Mouse (Mus musculus) midbrain, embryonic 10.5 days (tissue): ENCODE results near the gene Tmem108. TPM values are rescaled to one million over a fixed set of nuclear protein-coding genes. Genes with fewer than 3 reads are reported as not detected.
A peak's percentile ranks its signal among the peaks of the same experiment; 100 is the strongest.

Experiments
- DNase-seq: peaks from one replicate; pipeline ENCODE4 v3.0.0-alpha.2; 2017; ENCODE audit warnings: low spot score
- H3K27ac ChIP-seq: fragments of 300-500 bp; sonication (generic); replicated peaks from 2 replicates; pipeline ENCODE4 v1.5.1; 2016; ENCODE audit warnings: mild to moderate bottlenecking
- H3K27me3 ChIP-seq: fragments of 300-500 bp; sonication (generic); 2 replicates; pipeline ENCODE4 v1.6.1; 2016; ENCODE audit warnings: low read depth, mild to moderate bottlenecking; ENCODE audit not compliant: poor library complexity, severe bottlenecking
- H3K36me3 ChIP-seq: fragments of 300-500 bp; sonication (generic); 2 replicates; pipeline ENCODE4 v1.6.1; 2016; ENCODE audit warnings: mild to moderate bottlenecking, moderate library complexity
- H3K4me1 ChIP-seq: fragments of 300-500 bp; sonication (generic); 2 replicates; pipeline ENCODE4 v1.6.1; 2016
- H3K4me3 ChIP-seq: fragments of 300-500 bp; sonication (generic); 2 replicates; pipeline ENCODE4 v1.5.1; 2016; ENCODE audit warnings: mild to moderate bottlenecking, moderate library complexity
- H3K9me3 ChIP-seq: fragments of 300-500 bp; sonication (generic); replicated peaks from 2 replicates; pipeline ENCODE4 v1.6.1; 2016; ENCODE audit warnings: mild to moderate bottlenecking
- WGBS: fragments of 180-500 bp; shearing (Covaris S2); methylation state at CpG from one replicate; pipeline ENCODE4 v1.1.7; 2016; 5-methylcytosine and 5-hydroxymethylcytosine counted together
- polyA plus RNA-seq: library from polyadenylated mRNA; unstranded; fragments of >200 nt; fragmentation: Nextera tagmentation; extraction: Ambion mirVana; gene quantifications from 2 replicates; pipeline ENCODE4 v1.2.1, GENCODE M21; 2016

The Tmem108 gene
- polyA plus RNA-seq, 1 experiment from 2014 or later = 15.6 TPM

DNA sequence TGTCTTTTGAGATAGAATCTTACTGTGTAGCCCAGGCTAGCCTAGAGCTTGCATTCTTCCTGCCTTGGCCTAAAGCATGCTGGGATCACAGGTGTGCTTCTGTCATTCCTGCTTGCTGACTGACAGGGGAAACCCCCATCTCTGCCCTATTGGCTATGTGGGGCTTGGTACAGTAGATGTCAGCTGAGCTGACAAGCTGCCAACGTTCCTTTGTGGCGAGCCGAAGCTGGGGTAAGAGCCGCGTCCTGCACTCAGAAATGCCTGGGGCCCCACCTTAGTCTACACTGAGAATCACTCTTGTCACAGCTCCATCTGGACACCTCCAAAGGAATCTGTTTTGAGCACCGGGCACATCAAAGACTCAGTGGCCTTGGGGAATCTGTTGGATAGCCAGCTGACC, 297.8 kb downstream of the Tmem108 start:
- no peak overlapping the region for H3K27ac ChIP-seq
- H3K9me3 ChIP-seq = no peaks in the 10 kb centered on the region
- no peaks in the 10 kb centered on the region for H3K27me3 ChIP-seq
- peaks cover 12% of the 10 kb centered on the region for H3K4me1 ChIP-seq
- no peak for DNase-seq
- WGBS = 90% methylated on average over 6 of the region's 6 CpGs
- H3K36me3 ChIP-seq = no peaks in the 10 kb centered on the region
- no peak overlapping the region for H3K4me3 ChIP-seq

DNA sequence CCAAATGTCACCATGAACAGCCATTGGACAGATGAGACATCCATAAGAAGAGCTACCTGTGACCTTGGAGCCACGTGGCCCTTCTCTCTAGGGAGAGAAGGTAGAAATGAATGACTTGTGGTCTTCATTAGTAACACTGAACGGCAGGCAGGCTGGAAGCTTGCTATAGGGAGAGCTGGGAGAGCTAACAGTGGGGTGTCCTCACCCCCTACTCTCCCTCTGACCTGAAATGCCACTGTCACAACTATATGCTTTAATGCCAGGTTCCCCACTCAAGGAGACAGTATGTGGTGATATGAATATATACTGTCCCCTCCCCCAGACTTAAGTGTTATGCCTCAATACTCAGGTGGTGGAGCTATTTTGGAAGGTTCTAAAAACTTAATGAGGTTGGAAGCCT, 301.8 kb downstream of the Tmem108 start:
- DNase-seq = no peak
- no peak overlapping the region for H3K4me3 ChIP-seq
- 65% methylated on average over 2 of the region's 2 CpGs for WGBS

DNA sequence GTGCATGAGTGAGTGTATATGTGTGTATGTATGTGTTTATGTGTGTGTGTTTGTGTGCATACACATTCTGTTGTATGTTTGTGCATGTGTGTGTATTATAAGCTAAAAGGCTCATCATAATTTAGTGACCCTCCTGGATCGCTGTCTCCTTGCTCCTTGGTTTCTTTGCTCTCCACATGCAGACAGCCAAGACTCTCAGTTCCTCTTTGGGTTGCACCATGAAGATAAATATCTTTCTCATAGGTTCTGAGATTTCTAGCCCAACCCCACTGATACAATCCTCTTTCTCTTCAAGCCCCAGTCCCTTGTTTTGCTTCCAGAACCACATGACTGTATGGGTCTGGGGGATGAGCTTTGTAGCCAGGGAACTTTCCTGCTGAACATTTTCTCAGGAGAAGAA, 302.3 kb downstream of the Tmem108 start:
- H3K27ac ChIP-seq = no peak overlapping the region
- no peaks in the 10 kb centered on the region for H3K36me3 ChIP-seq
- WGBS = 96% methylated on average over 1 of the region's 1 CpGs
- no peak for DNase-seq
- H3K4me1 ChIP-seq = no peaks in the 10 kb centered on the region
- no peak overlapping the region for H3K4me3 ChIP-seq
- no peaks in the 10 kb centered on the region for H3K9me3 ChIP-seq
- H3K27me3 ChIP-seq = no peaks in the 10 kb centered on the region

More for the DNA sequence above, 301.8 kb downstream of the Tmem108 start:
- Histone ChIP-seq H3K4me1 (no peaks in the 10 kb centered on the region), H3K27me3 (no peaks in the 10 kb centered on the region), H3K36me3 (no peaks in the 10 kb centered on the region), H3K27ac (no peak overlapping the region), H3K9me3 (no peaks in the 10 kb centered on the region)

DNA sequence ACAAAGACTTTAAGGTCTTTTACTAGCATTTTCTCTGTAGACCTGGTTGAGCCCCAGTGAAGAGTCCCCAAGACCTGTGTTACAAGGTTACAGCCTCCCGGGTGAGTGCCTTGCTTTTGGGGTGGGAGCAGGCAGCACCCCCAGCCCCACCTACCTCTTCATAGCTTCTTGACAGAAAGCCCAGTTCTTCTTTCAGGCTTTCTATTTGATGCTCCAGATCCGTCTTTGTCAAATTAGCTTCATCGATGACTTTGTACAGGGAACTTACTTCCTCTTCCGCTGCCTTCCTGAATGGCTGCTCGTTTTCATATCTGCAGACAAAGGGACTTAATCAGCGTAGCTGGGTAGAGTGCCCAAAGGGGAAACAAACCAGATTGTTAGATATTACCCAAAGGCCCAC, 312.0 kb downstream of the Tmem108 start:
- H3K36me3 ChIP-seq = no peaks in the 10 kb centered on the region
- WGBS = 86% methylated on average over 6 of the region's 6 CpGs
- no peak for DNase-seq

DNA sequence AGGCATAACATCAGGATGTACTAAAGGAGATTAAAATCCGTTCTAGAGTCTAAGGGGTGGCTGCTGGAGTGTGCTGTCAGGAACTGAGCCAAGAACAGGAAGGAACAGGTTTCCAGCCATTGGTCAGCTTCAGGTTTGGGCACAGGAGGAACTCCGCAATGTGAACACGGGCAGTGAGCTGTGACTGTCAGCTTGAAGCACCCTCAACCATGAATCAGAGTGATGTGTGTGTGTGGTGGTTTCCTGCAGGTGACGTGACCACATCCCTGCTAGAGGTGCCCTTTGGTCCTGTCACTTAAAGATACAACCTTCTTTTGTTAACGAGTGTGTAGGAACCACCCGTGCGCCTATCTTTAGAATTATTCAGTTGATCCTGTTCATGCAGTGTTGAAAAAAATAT, 312.5 kb downstream of the Tmem108 start:
- H3K4me1 ChIP-seq = peaks cover 3% of the 10 kb centered on the region
- H3K27ac ChIP-seq = no peak overlapping the region
- no peak for DNase-seq
- no peaks in the 10 kb centered on the region for H3K27me3 ChIP-seq
- 88% methylated on average over 7 of the region's 7 CpGs for WGBS
- H3K36me3 ChIP-seq = no peaks in the 10 kb centered on the region
- no peak overlapping the region for H3K4me3 ChIP-seq
- peaks cover 10% of the 10 kb centered on the region; the same call in 1 of the 2 replicates for H3K9me3 ChIP-seq

More for the DNA sequence above, 312.0 kb downstream of the Tmem108 start:
- Histone ChIP-seq H3K4me3 (no peak overlapping the region), H3K27me3 (no peaks in the 10 kb centered on the region), H3K27ac (no peak overlapping the region), H3K9me3 (peaks cover 7% of the 10 kb centered on the region; the same call in 1 of the 2 replicates), H3K4me1 (no peaks in the 10 kb centered on the region)

DNA sequence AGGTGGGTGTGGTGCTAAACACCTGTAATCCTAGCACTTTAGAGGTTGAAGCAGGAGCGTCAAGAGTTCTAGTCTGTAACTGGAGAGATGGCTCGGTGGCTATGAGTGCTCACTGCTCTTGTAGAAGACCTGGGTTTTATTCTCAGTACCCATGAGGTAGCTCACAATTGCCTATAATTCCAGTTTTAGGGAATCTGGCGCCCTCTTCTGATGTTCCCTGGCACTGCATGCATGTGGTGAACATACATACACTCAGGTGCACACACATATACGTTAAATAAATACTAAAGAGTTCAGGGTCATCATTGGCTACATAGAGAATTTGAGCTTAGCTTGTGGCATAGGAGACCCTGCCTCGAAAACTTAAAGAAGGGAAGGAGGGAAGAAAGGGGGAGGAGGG, 317.0 kb downstream of the Tmem108 start:
- no peaks in the 10 kb centered on the region for H3K27me3 ChIP-seq
- H3K27ac ChIP-seq = no peak overlapping the region
- H3K4me3 ChIP-seq = no peak overlapping the region
- peaks cover 10% of the 10 kb centered on the region; the same call in 1 of the 2 replicates for H3K9me3 ChIP-seq
- no peaks in the 10 kb centered on the region for H3K36me3 ChIP-seq
- 93% methylated on average over 5 of the region's 5 CpGs for WGBS
- DNase-seq = no peak
- H3K4me1 ChIP-seq = peaks cover 23% of the 10 kb centered on the region

DNA sequence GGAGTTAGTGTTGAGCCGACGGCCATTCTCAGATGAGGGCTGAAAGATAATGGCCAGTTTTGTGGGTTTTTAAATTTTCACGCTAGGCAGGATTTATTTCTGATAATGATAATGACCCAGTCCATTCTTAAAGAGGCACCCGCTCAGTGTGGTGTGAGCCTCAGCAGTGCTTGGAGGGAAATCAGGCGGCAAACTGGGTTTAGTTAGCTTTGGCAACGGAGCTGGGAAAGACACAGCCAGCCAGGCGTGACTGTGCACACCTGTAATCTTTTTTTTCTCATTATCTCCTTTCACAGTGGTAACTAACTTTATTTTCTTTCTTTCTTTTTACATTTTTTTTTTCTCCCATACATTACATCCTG, 317.8 kb downstream of the Tmem108 start:
- no peaks in the 10 kb centered on the region for H3K27me3 ChIP-seq
- no peaks in the 10 kb centered on the region for H3K36me3 ChIP-seq
- H3K9me3 ChIP-seq = peaks cover 10% of the 10 kb centered on the region; the same call in 1 of the 2 replicates
- 0 out of 2 replicates have a peak overlapping the region, but pooled peaks have one; percentile 74 for H3K27ac ChIP-seq
- no peak for DNase-seq
- peaks cover 23% of the 10 kb centered on the region for H3K4me1 ChIP-seq
- 49% methylated on average over 7 of the region's 7 CpGs for WGBS
- peak overlapping the region; percentile 21; the same call in 1 of the 2 replicates for H3K4me3 ChIP-seq

DNA sequence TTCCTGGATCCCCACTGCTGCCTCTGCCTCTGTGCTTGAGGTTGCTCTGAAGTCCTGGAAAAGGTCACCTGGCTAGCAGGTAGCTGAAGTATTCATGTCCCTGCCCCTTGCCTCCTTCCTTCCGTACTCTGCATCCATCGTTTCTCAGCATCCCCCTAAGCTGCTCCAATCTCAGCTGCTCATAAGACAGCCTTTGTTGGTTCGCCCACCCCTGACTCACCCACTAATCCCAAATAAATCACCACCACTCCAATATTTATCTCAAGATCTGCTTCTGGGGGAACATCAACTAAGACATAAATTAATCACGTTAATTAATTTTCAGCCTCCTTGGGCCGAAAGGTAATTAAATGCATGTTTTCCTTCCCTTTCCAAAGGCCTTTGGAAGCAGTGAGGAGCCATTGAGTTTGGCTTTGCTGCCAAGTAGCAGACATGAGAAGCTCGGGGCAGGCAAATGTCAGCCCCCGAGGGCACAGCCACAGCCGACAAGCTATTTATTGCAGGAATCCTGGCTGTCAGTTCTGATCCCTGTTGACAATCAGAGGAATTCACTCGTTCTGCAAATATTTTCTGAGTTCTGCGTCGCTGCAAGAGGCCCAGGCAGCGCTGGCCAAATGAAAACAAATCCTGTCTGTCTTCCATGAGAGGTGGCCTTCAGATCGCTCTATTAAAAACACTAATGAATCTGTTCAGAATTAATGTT, 318.4 kb downstream of the Tmem108 start:
- no peaks in the 10 kb centered on the region for H3K27me3 ChIP-seq
- peaks cover 10% of the 10 kb centered on the region; the same call in 1 of the 2 replicates for H3K9me3 ChIP-seq
- H3K4me3 ChIP-seq = peak overlapping the region; percentile 21; the same call in 1 of the 2 replicates
- peak; percentile 37 for DNase-seq
- peak overlapping the region; percentile 74 for H3K27ac ChIP-seq
- H3K36me3 ChIP-seq = no peaks in the 10 kb centered on the region
- H3K4me1 ChIP-seq = peaks cover 23% of the 10 kb centered on the region
- 46% methylated on average over 13 of the region's 13 CpGs for WGBS

DNA sequence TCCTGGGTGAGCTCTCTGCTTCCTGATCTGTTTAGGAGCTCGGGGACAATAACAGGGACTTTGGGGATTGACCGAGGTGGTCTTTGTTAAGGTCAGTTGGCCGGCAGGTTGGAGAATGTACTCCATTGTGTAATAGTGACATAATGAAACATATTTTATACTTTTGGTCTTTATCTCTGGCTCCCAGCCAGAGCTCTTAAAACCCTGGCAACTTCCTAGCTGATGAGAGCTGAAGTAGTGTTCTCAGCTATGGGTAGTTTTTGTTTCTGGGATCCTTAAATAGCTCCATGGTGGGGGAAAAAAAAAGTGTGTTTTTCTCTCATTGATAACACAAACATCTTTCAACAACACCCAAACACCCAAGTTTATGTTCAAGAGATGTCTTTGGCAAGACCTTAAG, 321.0 kb downstream of the Tmem108 start:
- Histone ChIP-seq H3K27me3 (no peaks in the 10 kb centered on the region), H3K9me3 (peaks cover 10% of the 10 kb centered on the region; the same call in 1 of the 2 replicates), H3K4me3 (no peak overlapping the region), H3K4me1 (peaks cover 23% of the 10 kb centered on the region), H3K27ac (no peak overlapping the region), H3K36me3 (no peaks in the 10 kb centered on the region)
- DNase-seq = no peak
- WGBS = 59% methylated on average over 3 of the region's 3 CpGs

DNA sequence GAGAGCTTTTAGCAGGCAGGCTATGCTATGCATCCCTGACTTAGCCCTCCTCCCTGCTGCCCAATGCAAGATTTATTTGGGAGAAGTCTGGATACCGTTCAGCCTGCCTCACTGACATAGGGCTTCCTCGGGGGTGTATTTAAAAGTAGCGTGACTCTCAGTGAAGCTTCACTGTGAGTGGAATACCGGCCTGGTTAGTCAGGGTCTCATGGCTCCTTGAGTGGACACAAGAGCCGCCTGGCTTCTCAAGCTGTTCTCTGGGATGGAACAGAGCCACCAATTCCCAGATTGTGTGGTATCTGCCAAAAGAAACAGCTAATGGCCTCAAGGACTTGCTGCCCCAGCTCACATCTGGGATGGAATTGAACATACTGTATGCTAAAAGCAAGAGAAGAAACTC, 324.5 kb downstream of the Tmem108 start:
- H3K27me3 ChIP-seq = no peaks in the 10 kb centered on the region

DNA sequence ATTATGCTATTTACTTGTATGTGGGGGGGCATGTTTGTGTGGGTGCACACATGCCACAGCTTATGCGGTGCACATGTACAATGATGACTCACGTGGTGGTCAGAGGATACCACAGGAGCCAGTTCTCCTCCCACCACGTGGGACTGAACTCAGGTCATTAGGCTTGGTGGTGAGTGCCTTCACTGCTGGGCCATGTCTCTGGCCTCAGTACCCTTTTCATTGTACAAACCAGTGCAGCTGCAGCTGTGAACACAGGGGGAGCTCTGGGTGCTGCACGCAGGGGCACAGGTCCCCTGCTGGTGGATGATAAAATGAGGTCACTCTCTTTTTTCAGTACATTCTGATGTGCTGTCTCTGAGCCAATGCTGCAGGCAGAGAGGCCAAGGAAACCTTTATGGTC, 327.5 kb downstream of the Tmem108 start:
- Histone ChIP-seq H3K9me3 (no peaks in the 10 kb centered on the region), H3K4me3 (no peak overlapping the region), H3K36me3 (no peaks in the 10 kb centered on the region), H3K27me3 (no peaks in the 10 kb centered on the region), H3K4me1 (no peaks in the 10 kb centered on the region), H3K27ac (no peak overlapping the region)
- WGBS = 56% methylated on average over 4 of the region's 4 CpGs
- DNase-seq = no peak

More for the DNA sequence above, 324.5 kb downstream of the Tmem108 start:
- no peak for DNase-seq
- 92% methylated on average over 5 of the region's 5 CpGs for WGBS
- Histone ChIP-seq H3K27ac (no peak overlapping the region), H3K4me3 (no peak overlapping the region), H3K9me3 (no peaks in the 10 kb centered on the region), H3K36me3 (no peaks in the 10 kb centered on the region), H3K4me1 (peaks cover 1% of the 10 kb centered on the region; the same call in 1 of the 2 replicates)
